Mouse (Mus musculus): Measurements from ENCODE around the gene Myocos. TPM values are rescaled to one million over a fixed set of nuclear protein-coding genes. Genes with fewer than 3 reads are reported as not detected.

Myocos gene
- polyA plus RNA-seq, 1 experiment = not detected

DNA sequence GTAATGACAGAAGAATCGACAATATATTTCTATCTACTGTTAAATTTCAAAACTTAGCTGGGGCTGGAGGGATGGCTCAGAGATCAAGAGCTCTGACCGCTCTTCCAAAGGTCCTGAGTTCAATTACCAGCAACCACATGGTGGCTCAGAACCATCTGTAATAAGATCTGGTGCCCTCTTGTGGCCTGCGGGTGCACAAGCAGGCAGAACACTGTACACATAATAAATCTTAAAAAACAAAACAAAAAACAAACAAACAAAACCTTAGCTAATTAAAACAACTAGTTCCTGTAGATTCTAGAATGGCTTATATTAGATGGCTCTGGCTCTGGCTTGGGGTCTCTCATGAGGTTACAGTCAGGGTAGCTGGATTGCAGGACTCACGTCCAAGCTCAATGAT is 37.5 kb downstream of the Myocos start:
- TF ChIP-seq POLR2A (IDR thresholded peaks at IDR 0.05; ENCODE audit: low read depth, low read length) (no peak), CTCF (IDR thresholded peaks at IDR 0.05; ENCODE audit: extremely low read depth, insufficient read depth, insufficient read length, insufficient replicate concordance) (no peak)
- no peak overlapping the region for H3K4me3 ChIP-seq (ENCODE audit: extremely low read depth, insufficient read depth, insufficient read length)
- no peaks in the 10 kb centered on the region for H3K4me1 ChIP-seq (ENCODE audit: control insufficient read depth, insufficient read depth, insufficient read length)
- no peaks in the 10 kb centered on the region for H3K27me3 ChIP-seq (ENCODE audit: control insufficient read depth, insufficient read depth, low read length)
- 68% methylated on average over 4 of the region's 4 CpGs for WGBS
- DNase-seq (ENCODE audit: low read depth in 1 of 2, low spot score in 2 of 2) = no peak
- H3K36me3 ChIP-seq (ENCODE audit: control insufficient read depth, insufficient read depth, low read length) = no peaks in the 10 kb centered on the region
- no peak overlapping the region for H3K27ac ChIP-seq (ENCODE audit: insufficient read depth, low read length)

DNA sequence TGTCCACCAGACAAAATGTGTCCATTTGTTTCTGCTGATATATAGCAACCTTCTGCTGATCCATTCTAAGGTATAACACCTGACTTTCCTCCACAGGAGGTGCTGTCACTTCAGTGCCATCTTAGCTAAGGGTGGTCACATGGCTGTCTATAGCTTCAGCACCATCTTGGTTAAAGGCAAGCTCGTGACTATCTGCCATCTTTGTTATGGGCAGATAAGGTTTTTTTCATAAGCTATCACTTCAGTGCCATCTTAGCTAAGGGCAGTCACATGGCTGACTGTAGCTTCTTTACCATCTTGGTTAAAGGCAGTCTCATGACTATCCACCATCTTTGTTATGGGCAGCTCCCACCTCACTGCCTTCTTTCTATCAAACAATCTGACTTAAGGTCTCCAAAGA is 42.5 kb downstream of the Myocos start:
- Histone ChIP-seq H3K36me3 (ENCODE audit: control insufficient read depth, insufficient read depth, low read length) (no peaks in the 10 kb centered on the region), H3K4me3 (ENCODE audit: extremely low read depth, insufficient read depth, insufficient read length) (no peak overlapping the region), H3K27ac (ENCODE audit: insufficient read depth, low read length) (no peak overlapping the region), H3K27me3 (ENCODE audit: control insufficient read depth, insufficient read depth, low read length) (no peaks in the 10 kb centered on the region), H3K4me1 (ENCODE audit: control insufficient read depth, insufficient read depth, insufficient read length) (no peaks in the 10 kb centered on the region)
- TF ChIP-seq CTCF (IDR thresholded peaks at IDR 0.05; ENCODE audit: extremely low read depth, insufficient read depth, insufficient read length, insufficient replicate concordance) = no peak
- TF ChIP-seq POLR2A (IDR thresholded peaks at IDR 0.05; ENCODE audit: low read depth, low read length) = no peak
- DNase-seq (ENCODE audit: low read depth in 1 of 2, low spot score in 2 of 2) = peak in 1 of 2 experiments; percentile 46
- 79% methylated on average over 1 of the region's 1 CpGs for WGBS

DNA sequence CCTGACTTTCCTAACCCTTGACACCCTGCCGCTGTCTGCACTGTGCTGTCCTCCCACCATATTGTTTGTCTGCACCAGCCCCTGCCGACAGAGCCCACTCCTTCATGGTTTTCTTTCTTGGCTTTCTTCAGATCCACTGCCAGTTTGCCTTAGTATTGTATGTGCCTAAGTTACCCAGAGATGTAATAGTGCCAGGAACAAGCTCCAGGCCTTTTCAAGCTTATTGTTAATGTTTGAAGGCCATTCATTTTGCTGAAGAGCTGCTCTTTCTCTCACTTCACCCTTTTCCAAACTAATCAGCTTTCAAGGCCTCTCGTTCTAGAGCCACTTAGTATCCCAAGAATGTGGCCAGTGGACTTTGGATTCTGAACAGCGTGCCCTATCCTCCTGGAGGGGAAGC is 46.8 kb downstream of the Myocos start:
- Histone ChIP-seq H3K27me3 (ENCODE audit: control insufficient read depth, insufficient read depth, low read length) (no peaks in the 10 kb centered on the region), H3K27ac (ENCODE audit: insufficient read depth, low read length) (no peak overlapping the region), H3K36me3 (ENCODE audit: control insufficient read depth, insufficient read depth, low read length) (no peaks in the 10 kb centered on the region), H3K4me1 (ENCODE audit: control insufficient read depth, insufficient read depth, insufficient read length) (no peaks in the 10 kb centered on the region), H3K4me3 (ENCODE audit: extremely low read depth, insufficient read depth, insufficient read length) (no peak overlapping the region)
- 88% methylated on average over 4 of the region's 4 CpGs for WGBS
- no peak for DNase-seq (ENCODE audit: low read depth in 1 of 2, low spot score in 2 of 2)
- TF ChIP-seq POLR2A (IDR thresholded peaks at IDR 0.05; ENCODE audit: low read depth, low read length) (no peak), CTCF (IDR thresholded peaks at IDR 0.05; ENCODE audit: extremely low read depth, insufficient read depth, insufficient read length, insufficient replicate concordance) (no peak)

DNA sequence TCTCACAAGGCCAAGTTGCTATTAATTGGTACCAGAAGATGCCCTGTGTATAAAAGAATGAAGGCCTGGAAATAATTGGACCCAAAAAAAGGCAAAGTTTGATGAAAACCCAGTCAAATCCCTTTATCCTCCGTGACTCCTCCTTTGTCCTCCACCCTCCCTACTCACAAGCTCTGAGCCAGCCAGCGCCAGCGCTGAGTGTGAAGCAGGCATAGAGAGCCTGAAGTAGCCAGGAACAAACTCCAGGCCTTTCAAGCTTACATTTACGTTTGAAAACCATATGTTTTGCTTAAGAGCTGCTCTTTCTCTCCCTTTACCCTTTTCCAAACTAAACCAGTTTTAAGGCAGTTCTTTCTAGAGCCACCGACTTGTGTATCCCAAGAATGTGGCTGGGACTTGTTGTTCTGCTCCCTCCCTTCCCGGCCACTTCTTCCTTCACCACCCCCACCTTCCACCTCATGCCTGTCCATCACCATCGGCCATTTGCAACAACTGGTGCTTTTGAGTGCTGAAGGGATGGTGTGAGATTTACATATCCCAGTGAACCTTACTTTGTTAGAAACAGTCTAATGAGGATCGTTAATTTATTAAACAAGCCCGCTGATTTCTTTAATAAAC is 48.3 kb downstream of the Myocos start:
- TF ChIP-seq POLR2A (IDR thresholded peaks at IDR 0.05; ENCODE audit: low read depth, low read length) = no peak
- no peak for TF ChIP-seq CTCF (IDR thresholded peaks at IDR 0.05; ENCODE audit: extremely low read depth, insufficient read depth, insufficient read length, insufficient replicate concordance)
- no peaks in the 10 kb centered on the region for H3K27me3 ChIP-seq (ENCODE audit: control insufficient read depth, insufficient read depth, low read length)
- H3K36me3 ChIP-seq (ENCODE audit: control insufficient read depth, insufficient read depth, low read length) = no peaks in the 10 kb centered on the region
- no peaks in the 10 kb centered on the region for H3K4me1 ChIP-seq (ENCODE audit: control insufficient read depth, insufficient read depth, insufficient read length)
- H3K27ac ChIP-seq (ENCODE audit: insufficient read depth, low read length) = no peak overlapping the region
- H3K4me3 ChIP-seq (ENCODE audit: extremely low read depth, insufficient read depth, insufficient read length) = no peak overlapping the region
- DNase-seq (ENCODE audit: low read depth in 1 of 2, low spot score in 2 of 2) = no peak
- WGBS = 73% methylated on average over 9 of the region's 9 CpGs

DNA sequence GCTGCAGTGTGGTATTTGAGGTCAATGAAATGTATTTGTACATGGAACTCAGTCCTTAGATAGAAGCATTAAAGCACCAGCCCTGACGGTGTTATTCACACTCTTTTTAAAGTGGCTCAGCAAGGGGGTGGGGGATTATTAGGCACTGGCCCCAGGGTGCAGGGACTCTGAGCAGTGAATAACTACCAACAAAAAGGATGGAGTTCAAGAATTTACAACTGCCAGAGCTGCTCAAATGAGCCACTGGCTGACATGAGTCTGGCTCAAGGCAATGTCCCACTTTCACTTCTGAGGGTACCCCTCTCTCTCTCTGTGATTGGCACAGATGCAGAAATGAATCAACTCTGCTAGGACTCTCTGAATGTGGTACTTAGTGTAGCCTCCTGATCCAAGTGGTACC is 49.9 kb downstream of the Myocos start:
- no peak for DNase-seq (ENCODE audit: low read depth in 1 of 2, low spot score in 2 of 2)
- H3K36me3 ChIP-seq (ENCODE audit: control insufficient read depth, insufficient read depth, low read length) = no peaks in the 10 kb centered on the region; the same call in 1 of the 2 replicates
- 61% methylated on average over 1 of the region's 1 CpGs for WGBS
- no peak for TF ChIP-seq CTCF (IDR thresholded peaks at IDR 0.05; ENCODE audit: extremely low read depth, insufficient read depth, insufficient read length, insufficient replicate concordance)
- no peak overlapping the region for H3K27ac ChIP-seq (ENCODE audit: insufficient read depth, low read length)
- no peaks in the 10 kb centered on the region for H3K4me1 ChIP-seq (ENCODE audit: control insufficient read depth, insufficient read depth, insufficient read length)
- H3K4me3 ChIP-seq (ENCODE audit: extremely low read depth, insufficient read depth, insufficient read length) = no peak overlapping the region
- H3K27me3 ChIP-seq (ENCODE audit: control insufficient read depth, insufficient read depth, low read length) = no peaks in the 10 kb centered on the region

DNA sequence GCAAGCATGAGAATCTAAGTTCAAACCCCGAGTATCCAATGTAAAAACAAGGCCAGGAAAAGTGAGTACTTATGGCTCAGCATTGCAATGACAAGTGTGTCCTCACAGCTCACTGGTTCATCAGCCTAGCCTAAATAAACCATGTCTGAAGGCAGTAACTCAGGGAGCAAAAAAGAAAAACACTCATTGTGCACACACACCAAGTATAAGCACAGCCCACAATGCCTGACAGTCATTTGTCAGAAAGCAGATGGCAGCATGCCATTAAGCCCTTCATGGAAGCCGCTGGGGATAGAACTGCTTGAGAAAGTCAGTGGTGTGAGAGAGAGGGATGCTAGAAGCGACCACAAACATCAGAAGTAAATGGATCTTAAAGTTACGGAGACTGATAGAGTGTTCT is 56.7 kb downstream of the Myocos start:
- Histone ChIP-seq H3K4me3 (ENCODE audit: extremely low read depth, insufficient read depth, insufficient read length) (no peak overlapping the region), H3K4me1 (ENCODE audit: control insufficient read depth, insufficient read depth, insufficient read length) (no peaks in the 10 kb centered on the region), H3K36me3 (ENCODE audit: control insufficient read depth, insufficient read depth, low read length) (peaks cover 12% of the 10 kb centered on the region), H3K27ac (ENCODE audit: insufficient read depth, low read length) (no peak overlapping the region), H3K27me3 (ENCODE audit: control insufficient read depth, insufficient read depth, low read length) (no peaks in the 10 kb centered on the region)
- WGBS = 88% methylated on average over 4 of the region's 4 CpGs
- no peak for DNase-seq (ENCODE audit: low read depth in 1 of 2, low spot score in 2 of 2)
- TF ChIP-seq CTCF (IDR thresholded peaks at IDR 0.05; ENCODE audit: extremely low read depth, insufficient read depth, insufficient read length, insufficient replicate concordance) (no peak), POLR2A (IDR thresholded peaks at IDR 0.05; ENCODE audit: low read depth, low read length) (no peak)

DNA sequence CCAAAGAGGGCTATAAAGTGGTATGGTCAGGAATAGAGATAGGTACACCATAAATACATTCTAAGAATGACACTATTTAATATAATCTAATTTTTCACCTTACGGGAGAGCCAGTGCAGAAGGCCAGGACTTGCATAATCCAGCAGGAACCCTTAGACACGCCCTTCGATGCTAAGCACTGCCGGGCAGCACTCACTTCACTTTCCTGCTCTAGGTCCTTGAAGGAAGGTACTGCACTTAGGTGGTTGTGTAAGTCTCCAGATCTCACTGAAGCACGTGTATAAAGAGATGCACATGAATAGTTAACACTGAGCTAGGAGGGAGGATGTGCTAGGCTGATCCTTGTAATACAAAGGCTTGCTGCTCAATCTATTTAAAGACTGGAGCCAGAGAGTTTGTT is 58.4 kb downstream of the Myocos start:
- TF ChIP-seq POLR2A (IDR thresholded peaks at IDR 0.05; ENCODE audit: low read depth, low read length) (no peak), CTCF (IDR thresholded peaks at IDR 0.05; ENCODE audit: extremely low read depth, insufficient read depth, insufficient read length, insufficient replicate concordance) (no peak)
- Histone ChIP-seq H3K27ac (ENCODE audit: insufficient read depth, low read length) (no peak overlapping the region), H3K36me3 (ENCODE audit: control insufficient read depth, insufficient read depth, low read length) (peaks cover 17% of the 10 kb centered on the region), H3K4me3 (ENCODE audit: extremely low read depth, insufficient read depth, insufficient read length) (no peak overlapping the region), H3K27me3 (ENCODE audit: control insufficient read depth, insufficient read depth, low read length) (no peaks in the 10 kb centered on the region), H3K4me1 (ENCODE audit: control insufficient read depth, insufficient read depth, insufficient read length) (no peaks in the 10 kb centered on the region)
- 96% methylated on average over 5 of the region's 5 CpGs for WGBS
- DNase-seq (ENCODE audit: low read depth in 1 of 2, low spot score in 2 of 2) = no peak
